Mouse (Mus musculus) kidney, postnatal 0 days (tissue): ENCODE data around the gene Rdh16f1. TPM values are rescaled to one million over a fixed set of nuclear protein-coding genes. Genes with fewer than 3 reads are reported as not detected.

Experiments used
- ATAC-seq: fragments of 200-750 bp; cut with Nextera tagmentation; replicated peaks from 2 replicates; pipeline ENCODE4 v1.8.0; 2017; ENCODE audit warnings: low read depth, moderate number of reproducible peaks, moderate TSS enrichment, moderate library complexity; ENCODE audit not compliant: low FRiP score
- DNase-seq: peaks from one replicate; pipeline ENCODE4 v3.0.0-alpha.2; 2016; ENCODE audit warnings: low spot score
- H3K27ac ChIP-seq: fragments of 300-500 bp; sonication (generic); 2 replicates; pipeline ENCODE4 v1.5.1; 2014; ENCODE audit warnings: mild to moderate bottlenecking
- H3K27me3 ChIP-seq: fragments of 300-500 bp; sonication (generic); 2 replicates; pipeline ENCODE4 v1.6.1; 2014; ENCODE audit warnings: low read length, mixed read lengths; ENCODE audit not compliant: insufficient read depth
- H3K36me3 ChIP-seq: fragments of 300-500 bp; sonication (generic); 2 replicates; pipeline ENCODE4 v1.6.1; 2014; ENCODE audit warnings: low read length, mixed read lengths; ENCODE audit not compliant: insufficient read depth
- H3K4me1 ChIP-seq: fragments of 300-500 bp; sonication (generic); replicated peaks from 2 replicates; pipeline ENCODE4 v1.6.1; 2014; ENCODE audit warnings: antibody characterized with exemption, low read length, mixed read lengths; ENCODE audit not compliant: insufficient read depth
- H3K4me2 ChIP-seq: fragments of 300-500 bp; sonication (generic); 2 replicates; pipeline ENCODE4 v1.6.1; 2014; ENCODE audit warnings: mild to moderate bottlenecking, low read length, moderate library complexity, mixed read lengths
- H3K4me3 ChIP-seq: fragments of 300-500 bp; sonication (generic); replicated peaks from 2 replicates; pipeline ENCODE4 v1.5.1; 2014; ENCODE audit warnings: low read depth, low read length
- H3K9ac ChIP-seq: fragments of 300-500 bp; sonication (generic); 2 replicates; pipeline ENCODE4 v1.6.1; 2014; ENCODE audit warnings: low read depth, low read length
- H3K9me3 ChIP-seq: fragments of 300-500 bp; sonication (generic); replicated peaks from 2 replicates; pipeline ENCODE4 v1.6.1; 2016; ENCODE audit warnings: low read length, inconsistent platforms, mixed read lengths
- CTCF ChIP-seq: IDR thresholded peaks from 2 replicates; pipeline ENCODE4 v1.5.1; 2016; ENCODE audit warnings: antibody characterized with exemption, low read depth, mild to moderate bottlenecking, moderate library complexity
- WGBS: fragments of 180-500 bp; shearing (Covaris S2); extraction: QIAGEN DNeasy Blood & Tissue Kit; methylation state at CpG from one replicate; pipeline ENCODE4 v1.1.7; 2014; 5-methylcytosine and 5-hydroxymethylcytosine counted together
- polyA plus RNA-seq: library from polyadenylated mRNA; unstranded; fragments of >200 nt; fragmentation: Nextera tagmentation; extraction: Ambion mirVana; gene quantifications from 2 replicates; pipeline ENCODE4 v1.2.1, GENCODE M21; 2015

Gene Rdh16f1
- polyA plus RNA-seq, 1 experiment from 2014 or later: 0.87 TPM

- H3K9me3 ChIP-seq: no peaks in the 10 kb centered on the region
- no peaks in the 10 kb centered on the region for H3K4me1 ChIP-seq
- no peak for TF ChIP-seq CTCF
- DNase-seq (no peak), ATAC-seq (no peak)
- no peak overlapping the region for H3K27ac ChIP-seq
- peaks cover 6% of the 10 kb centered on the region for H3K36me3 ChIP-seq
- H3K4me3 ChIP-seq: no peak overlapping the region
- H3K27me3 ChIP-seq: no peaks in the 10 kb centered on the region
- H3K9ac ChIP-seq: no peak overlapping the region
- 74% methylated on average over 4 of the region's 4 CpGs for WGBS
- no peak overlapping the region for H3K4me2 ChIP-seq
Measured at GRCm38 (mm10) chr10:127736916-127737315, 22.7 kb upstream of the Rdh16f1 start.

DNA sequence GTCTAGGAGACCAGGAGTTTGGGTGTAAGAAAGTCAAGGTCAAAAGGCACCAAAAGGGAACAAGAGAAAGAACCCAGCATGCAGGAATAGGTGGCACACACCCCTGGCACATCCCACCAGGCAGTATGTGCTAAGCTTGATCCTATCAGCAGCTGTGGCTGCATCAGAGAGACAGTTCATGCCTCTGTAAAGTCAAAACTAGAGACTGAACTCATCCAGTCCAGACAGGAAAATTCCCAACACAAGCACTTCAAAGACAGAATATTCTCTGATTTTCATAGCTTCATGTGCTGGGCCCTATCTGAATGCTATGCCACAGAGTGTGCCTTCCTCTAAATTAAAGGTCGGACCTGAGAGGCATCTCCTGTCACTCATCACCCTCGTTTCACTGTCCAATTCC lies 22.0 kb upstream of the Rdh16f1 start:
- no peaks in the 10 kb centered on the region for H3K9me3 ChIP-seq
- H3K27me3 ChIP-seq: no peaks in the 10 kb centered on the region
- no peaks in the 10 kb centered on the region for H3K4me1 ChIP-seq
- no peak for ATAC-seq
- peaks cover 13% of the 10 kb centered on the region for H3K36me3 ChIP-seq
- H3K4me3 ChIP-seq: no peak overlapping the region
- DNase-seq: no peak
- no peak overlapping the region for H3K27ac ChIP-seq
- H3K4me2 ChIP-seq: no peak overlapping the region
- WGBS: 30% methylated on average over 2 of the region's 2 CpGs
- TF ChIP-seq CTCF: no peak
- no peak overlapping the region for H3K9ac ChIP-seq

DNA sequence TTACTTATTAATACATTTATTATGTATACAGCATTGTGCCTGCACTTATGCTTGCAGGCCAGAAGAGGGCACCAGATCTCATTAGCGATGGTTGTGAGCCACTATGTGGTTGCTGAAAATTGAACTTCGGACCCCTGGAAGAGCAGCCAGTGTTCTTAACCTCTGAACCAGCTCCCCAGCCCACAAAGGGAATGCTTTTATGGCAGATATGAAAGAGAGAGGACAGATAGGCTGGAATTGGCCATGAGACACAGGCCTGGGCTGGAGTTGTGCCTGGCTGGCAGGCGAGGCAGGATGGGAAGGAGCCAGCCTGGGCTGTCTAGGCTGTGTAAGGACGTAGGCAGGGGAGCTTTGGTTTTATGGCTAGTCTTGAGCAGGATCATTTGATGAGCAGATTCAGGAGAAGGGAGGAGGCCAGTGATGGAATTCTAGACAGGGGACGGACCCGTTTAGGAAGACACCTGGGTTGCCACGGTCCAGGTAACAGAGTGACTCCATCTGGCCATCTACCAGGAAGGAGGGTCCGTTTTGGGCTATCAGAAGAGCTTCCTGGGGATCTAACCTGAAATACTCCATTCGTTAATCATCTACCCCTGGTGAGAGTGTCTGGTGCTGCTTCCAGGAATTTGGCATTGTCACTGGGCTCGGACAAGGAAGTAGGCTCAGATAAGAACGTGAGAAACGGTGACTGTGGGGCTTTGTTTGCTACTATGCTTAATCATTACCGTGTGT lies 21.3 kb upstream of the Rdh16f1 start:
- H3K9ac ChIP-seq: 0 out of 2 replicates have a peak overlapping the region, but pooled peaks have one; percentile 8
- H3K9me3 ChIP-seq: no peaks in the 10 kb centered on the region
- no peaks in the 10 kb centered on the region for H3K27me3 ChIP-seq
- WGBS: 36% methylated on average over 13 of the region's 13 CpGs
- H3K4me1 ChIP-seq: no peaks in the 10 kb centered on the region
- H3K36me3 ChIP-seq: peaks cover 20% of the 10 kb centered on the region
- TF ChIP-seq CTCF: peak; percentile 82
- no peak; the same call in 1 of the 2 replicates for ATAC-seq
- H3K4me2 ChIP-seq: peak overlapping the region; percentile 69
- peak; percentile 63 for DNase-seq
- H3K4me3 ChIP-seq: 0 out of 2 replicates have a peak overlapping the region, but pooled peaks have one; percentile 97
- peak overlapping the region; percentile 92 for H3K27ac ChIP-seq

DNA sequence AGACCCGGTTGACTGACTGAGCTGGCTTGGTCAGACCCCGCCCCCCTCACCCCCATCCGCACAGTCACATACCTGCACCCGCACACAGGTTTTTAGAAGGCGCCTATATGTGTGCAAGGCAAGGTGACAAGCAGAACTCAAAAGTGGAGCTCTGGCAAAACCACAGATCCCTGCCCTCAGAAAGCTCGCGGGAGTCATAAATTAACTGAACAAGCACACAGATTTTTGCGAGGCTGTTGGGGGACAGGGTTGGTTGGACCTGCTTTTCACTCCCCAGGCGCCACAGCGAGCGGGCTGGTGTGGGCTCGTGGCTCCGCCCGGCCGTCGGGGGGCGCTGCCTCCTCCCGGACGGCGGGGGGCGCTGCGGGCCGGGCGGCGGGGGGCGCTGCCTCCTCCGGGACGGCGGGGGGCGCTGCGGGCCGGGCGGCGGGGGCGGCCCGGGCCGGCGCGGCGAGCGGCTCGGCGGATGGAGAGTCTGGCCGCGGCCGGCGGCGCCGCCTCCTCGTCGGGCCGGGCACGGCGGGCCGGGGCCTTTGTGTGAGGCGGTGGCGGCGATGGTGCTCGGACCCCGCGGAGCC lies 20.4 kb upstream of the Rdh16f1 start, which contains the start of gene Zbtb39:
Zbtb39 (plus strand) TSS at position 456 of the 578 bp plus-strand sequence.
- WGBS: under 1% methylated on average over 46 of the region's 61 CpGs
- Histone ChIP-seq H3K27me3 (no peaks in the 10 kb centered on the region), H3K4me1 (no peaks in the 10 kb centered on the region), H3K4me2 (peak within 1 kb of the TSS; percentile 69), H3K9ac (peak within 1 kb of the TSS; percentile 98), H3K9me3 (no peaks in the 10 kb centered on the region), H3K4me3 (peak within 1 kb of the TSS; percentile 97), H3K27ac (peak within 1 kb of the TSS; percentile 92), H3K36me3 (peaks cover 29% of the 10 kb centered on the region)
- ATAC-seq (peak; percentile 83), DNase-seq (peak; percentile 87)
- TF ChIP-seq CTCF: peak; percentile 59

DNA sequence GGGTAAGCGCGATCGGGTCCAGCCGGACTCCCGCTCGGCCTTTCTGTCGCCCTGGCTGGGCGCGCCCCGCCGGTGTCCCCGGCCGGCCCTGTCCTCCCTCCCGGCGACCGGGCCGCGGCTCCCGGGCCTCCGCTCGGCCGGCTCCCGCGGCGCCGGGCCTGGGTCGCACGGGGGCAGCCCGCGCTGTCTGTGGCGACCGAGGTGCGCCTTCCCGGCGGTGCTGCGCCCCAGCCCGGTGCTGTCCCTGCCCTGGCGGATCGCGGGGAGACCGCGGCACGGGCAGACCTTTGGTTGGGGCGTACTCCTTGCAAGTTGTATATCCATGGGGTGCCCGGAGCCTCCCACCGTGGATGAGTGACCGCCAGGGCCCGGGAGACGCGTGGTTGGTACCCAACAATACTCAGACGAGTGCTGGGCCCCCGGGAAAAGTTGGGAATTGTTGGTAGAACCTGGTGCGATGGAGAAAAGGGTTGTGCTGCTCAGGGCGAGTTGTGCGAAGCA lies 19.9 kb upstream of the Rdh16f1 start:
- Histone ChIP-seq H3K4me3 (peak overlapping the region; percentile 97), H3K36me3 (peaks cover 34% of the 10 kb centered on the region), H3K4me1 (no peaks in the 10 kb centered on the region), H3K27me3 (no peaks in the 10 kb centered on the region), H3K9me3 (no peaks in the 10 kb centered on the region), H3K27ac (peak overlapping the region; percentile 92), H3K4me2 (peak overlapping the region; percentile 69), H3K9ac (peak overlapping the region; percentile 98)
- under 1% methylated on average over 48 of the region's 55 CpGs for WGBS
- ATAC-seq (no peak; the same call in 1 of the 2 replicates), DNase-seq (no peak)
- TF ChIP-seq CTCF: no peak

GRCm38 (mm10) chr10:127744661-127745060 lies 14.9 kb upstream of the Rdh16f1 start:
- 80% methylated on average over 5 of the region's 5 CpGs for WGBS
- H3K27ac ChIP-seq: no peak overlapping the region
- DNase-seq (peak; percentile 68), ATAC-seq (peak; percentile 2; the same call in 1 of the 2 replicates)
- no peaks in the 10 kb centered on the region for H3K27me3 ChIP-seq
- no peaks in the 10 kb centered on the region for H3K9me3 ChIP-seq
- peaks cover 8% of the 10 kb centered on the region; the same call in 1 of the 2 replicates for H3K4me1 ChIP-seq
- H3K4me3 ChIP-seq: no peak overlapping the region
- H3K4me2 ChIP-seq: no peak overlapping the region
- peaks cover 43% of the 10 kb centered on the region for H3K36me3 ChIP-seq
- peak; percentile 76 for TF ChIP-seq CTCF
- H3K9ac ChIP-seq: no peak overlapping the region
